25 mouse cellular contexts compared by ENCODE assay signal in the genomic region with DNA sequence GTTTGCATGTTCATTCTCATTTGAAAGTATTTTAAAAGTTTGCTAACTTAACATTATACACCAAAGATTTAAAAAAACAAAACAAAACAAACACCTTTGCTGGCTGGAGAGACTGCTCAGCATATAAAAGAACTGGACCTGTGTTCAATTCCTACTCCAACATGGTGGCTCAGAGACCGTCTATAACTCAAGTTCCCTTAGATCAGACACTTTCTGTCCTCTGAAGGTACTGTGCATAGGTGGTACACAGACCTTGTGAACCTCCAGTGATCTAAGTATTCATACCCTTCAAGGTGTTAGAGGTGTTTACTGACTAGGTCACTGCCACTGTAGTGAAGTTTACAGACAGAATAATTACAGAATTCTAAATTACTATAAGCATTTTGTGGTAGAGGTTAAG. TPM values are rescaled to one million over a fixed set of nuclear protein-coding genes. Genes with fewer than 3 reads are reported as not detected.
A peak's percentile ranks its signal among the peaks of the same experiment; 100 is the strongest.
DNase-seq lines count a peak whose midpoint lies in the region; ATAC-seq and TF ChIP-seq lines count a peak whose summit lies in the region.
"Had no signal": no experiment of that assay in that cellular context is flagged by ENCODE, and none has a peak within 500 bp of the region (broad histone marks: within the 10 kb centered on the region; RNA-seq: fewer than 3 reads in every experiment).

No protein-coding gene starts in this region.

- no peaks in the 10 kb centered on the region for H3K36me3 ChIP-seq in intestine, embryonic 16.5 days (ENCODE audit: control insufficient read depth, insufficient read depth, low read length)
- H3K36me3 ChIP-seq in intestine, embryonic 15.5 days, result no peaks in the 10 kb centered on the region
- no peaks in the 10 kb centered on the region for H3K36me3 ChIP-seq in midbrain, embryonic 11.5 days (ENCODE audit: control insufficient read depth, insufficient read depth, low read length)
- H3K36me3 ChIP-seq in midbrain, postnatal 0 days (ENCODE audit: insufficient read depth, low read length), result no peaks in the 10 kb centered on the region
- no peaks in the 10 kb centered on the region for H3K36me3 ChIP-seq in intestine, postnatal 0 days (ENCODE audit: control insufficient read depth, insufficient read depth)
- no peaks in the 10 kb centered on the region for H3K36me3 ChIP-seq in small intestine, adult 2 months (ENCODE audit: control insufficient read depth, insufficient read depth, low read length)

- peak; percentile 81 for DNase-seq in midbrain, embryonic 11.5 days (ENCODE audit: low spot score, missing footprints)
- DNase-seq in midbrain, postnatal 0 days (ENCODE audit: low spot score), result no peak
- DNase-seq in adrenal gland, adult (ENCODE audit: inconsistent age in 2 of 2, low spot score in 1 of 2), result no peak
- DNase-seq in retina, embryonic 14.5 days (ENCODE audit: low spot score), result no peak
- DNase-seq: adrenal gland, adult 2 months; adrenal gland, adult 8-10 months; adrenal gland, postnatal 10 days; adrenal gland, postnatal 14 days; adrenal gland, postnatal 25 days; adrenal gland, postnatal 36 days; B cell, adult 2 months; cerebellum, adult 11 months; cerebellum, adult 11-12 months; cerebellum, adult 18-20 months had no signal

- H3K27ac ChIP-seq in intestine, embryonic 16.5 days (ENCODE audit: low read length), result peak overlapping the region; percentile 39; the same call in 1 of the 2 replicates
- no peak overlapping the region for H3K27ac ChIP-seq in intestine, embryonic 15.5 days
- H3K27ac ChIP-seq in midbrain, embryonic 11.5 days (ENCODE audit: low read depth, low read length), result no peak overlapping the region
- H3K27ac ChIP-seq in midbrain, postnatal 0 days (ENCODE audit: low read depth, low read length), result no peak overlapping the region
- no peak overlapping the region; the same call in 1 of the 2 replicates for H3K27ac ChIP-seq in intestine, postnatal 0 days (ENCODE audit: low read depth, low read length)
- peak overlapping the region; percentile 56 for H3K27ac ChIP-seq in small intestine, adult 2 months (ENCODE audit: insufficient read depth, low read depth, low read length)

- WGBS in intestine, embryonic 16.5 days, result 82% methylated on average over 1 of the region's 1 CpGs
- WGBS in intestine, embryonic 15.5 days, result 69% methylated on average over 1 of the region's 1 CpGs
- 92% methylated on average over 1 of the region's 1 CpGs for WGBS in midbrain, embryonic 11.5 days
- 89% methylated on average over 1 of the region's 1 CpGs for WGBS in midbrain, postnatal 0 days
- WGBS in intestine, postnatal 0 days, result 31% methylated on average over 1 of the region's 1 CpGs
- 44% methylated on average over 1 of the region's 1 CpGs for WGBS in small intestine, adult 2 months

- H3K9ac ChIP-seq in intestine, embryonic 16.5 days (ENCODE audit: low read depth, low read length), result no peak overlapping the region
- no peak overlapping the region for H3K9ac ChIP-seq in intestine, embryonic 15.5 days
- no peak overlapping the region for H3K9ac ChIP-seq in midbrain, embryonic 11.5 days (ENCODE audit: low read length)
- no peak overlapping the region for H3K9ac ChIP-seq in midbrain, postnatal 0 days (replicated peaks; ENCODE audit: low read length, poor library complexity, severe bottlenecking)
- H3K9ac ChIP-seq in intestine, postnatal 0 days (ENCODE audit: low read depth, low read length), result no peak overlapping the region

- peak; percentile 52 for ATAC-seq in intestine, embryonic 16.5 days
- no peak for ATAC-seq in intestine, embryonic 15.5 days
- ATAC-seq in midbrain, embryonic 11.5 days (ENCODE audit: low FRiP score), result no peak
- no peak for ATAC-seq in midbrain, postnatal 0 days (ENCODE audit: low FRiP score)
- 0 out of 2 replicates have a peak, but pooled peaks have one; percentile 23 for ATAC-seq in intestine, postnatal 0 days
- ATAC-seq: activated CD4-positive, CD25-positive, alpha-beta regulatory T cell, adult 4 months; CD4-positive, CD25-positive, alpha-beta regulatory T cell, adult 4 months; Patski had no signal

- H3K4me2 ChIP-seq in intestine, embryonic 16.5 days (ENCODE audit: low read depth, low read length), result no peak overlapping the region
- no peak overlapping the region for H3K4me2 ChIP-seq in intestine, embryonic 15.5 days (replicated peaks)
- no peak overlapping the region for H3K4me2 ChIP-seq in midbrain, embryonic 11.5 days
- H3K4me2 ChIP-seq in midbrain, postnatal 0 days (ENCODE audit: low read depth, low read length, poor library complexity, severe bottlenecking), result no peak overlapping the region
- 0 out of 2 replicates have a peak overlapping the region, but pooled peaks have one; percentile 21 for H3K4me2 ChIP-seq in intestine, postnatal 0 days (replicated peaks; ENCODE audit: low read depth)

- no peak for TF ChIP-seq CTCF in midbrain, postnatal 0 days (IDR thresholded peaks at IDR 0.05)
- no peak for TF ChIP-seq CTCF in intestine, postnatal 0 days (IDR thresholded peaks at IDR 0.05; ENCODE audit: low read depth)
- no peak for TF ChIP-seq CTCF in small intestine, adult 2 months (IDR thresholded peaks at IDR 0.05; ENCODE audit: extremely low read depth, insufficient read length, insufficient replicate concordance, low read depth, low read length)

- H3K4me1 ChIP-seq in intestine, embryonic 16.5 days (ENCODE audit: control insufficient read depth, insufficient read depth, low read length), result peaks cover 11% of the 10 kb centered on the region; the same call in 1 of the 2 replicates
- H3K4me1 ChIP-seq in intestine, embryonic 15.5 days (replicated peaks), result 0 out of 2 replicates have a peak, but pooled peaks cover 5% of the 10 kb centered on the region
- H3K4me1 ChIP-seq in midbrain, embryonic 11.5 days (ENCODE audit: control insufficient read depth, insufficient read depth, low read length), result 0 out of 2 replicates have a peak, but pooled peaks cover 2% of the 10 kb centered on the region
- no peaks in the 10 kb centered on the region for H3K4me1 ChIP-seq in midbrain, postnatal 0 days (ENCODE audit: insufficient read depth, low read length)
- no peaks in the 10 kb centered on the region for H3K4me1 ChIP-seq in intestine, postnatal 0 days (replicated peaks; ENCODE audit: control insufficient read depth, insufficient read depth, low read length)
- peaks cover 8% of the 10 kb centered on the region; the same call in 1 of the 2 replicates for H3K4me1 ChIP-seq in small intestine, adult 2 months (ENCODE audit: control insufficient read depth, insufficient read depth, insufficient read length, low read length)

- no peaks in the 10 kb centered on the region for H3K27me3 ChIP-seq in intestine, embryonic 16.5 days (replicated peaks; ENCODE audit: control insufficient read depth, insufficient read depth, low read length)
- no peaks in the 10 kb centered on the region for H3K27me3 ChIP-seq in intestine, embryonic 15.5 days (replicated peaks)
- H3K27me3 ChIP-seq in midbrain, embryonic 11.5 days (ENCODE audit: control insufficient read depth, insufficient read depth, low read length), result no peaks in the 10 kb centered on the region
- no peaks in the 10 kb centered on the region for H3K27me3 ChIP-seq in midbrain, postnatal 0 days (ENCODE audit: insufficient read depth, low read length)
- no peaks in the 10 kb centered on the region for H3K27me3 ChIP-seq in intestine, postnatal 0 days (replicated peaks; ENCODE audit: control insufficient read depth, insufficient read depth, low read length)
- no peaks in the 10 kb centered on the region for H3K27me3 ChIP-seq in small intestine, adult 2 months (ENCODE audit: control insufficient read depth, insufficient read depth, low read length)
- H3K27me3 ChIP-seq: CH12.LX, Patski had no signal

- no peak overlapping the region for H3K4me3 ChIP-seq in intestine, embryonic 16.5 days (ENCODE audit: low read length)
- H3K4me3 ChIP-seq in intestine, embryonic 15.5 days (replicated peaks), result no peak overlapping the region
- H3K4me3 ChIP-seq in midbrain, embryonic 11.5 days (ENCODE audit: low read depth, low read length), result no peak overlapping the region
- H3K4me3 ChIP-seq in midbrain, postnatal 0 days (ENCODE audit: low read depth, low read length), result no peak overlapping the region
- H3K4me3 ChIP-seq in intestine, postnatal 0 days (ENCODE audit: low read depth, low read length), result no peak overlapping the region
- no peak overlapping the region for H3K4me3 ChIP-seq in small intestine, adult 2 months (ENCODE audit: low read depth, low read length)

- H3K9me3 ChIP-seq in intestine, embryonic 16.5 days (ENCODE audit: control insufficient read depth, low read length), result no peaks in the 10 kb centered on the region
- no peaks in the 10 kb centered on the region for H3K9me3 ChIP-seq in intestine, embryonic 15.5 days
- no peaks in the 10 kb centered on the region for H3K9me3 ChIP-seq in midbrain, embryonic 11.5 days (ENCODE audit: control insufficient read depth, low read length)
- no peaks in the 10 kb centered on the region for H3K9me3 ChIP-seq in midbrain, postnatal 0 days (ENCODE audit: low read length)
- no peaks in the 10 kb centered on the region for H3K9me3 ChIP-seq in intestine, postnatal 0 days (ENCODE audit: control insufficient read depth)
- H3K9me3 ChIP-seq: G1E had no signal

- no peak for TF ChIP-seq POLR2A in small intestine, adult 2 months (IDR thresholded peaks at IDR 0.05; ENCODE audit: low read depth, low read length)

RNA-seq across cellular contexts. Expression of gene Larp4, which starts 9.4 kb away (rescaled TPM):
- 42.8 and 43.8 TPM in 2 replicates for polyA plus RNA-seq in intestine, embryonic 16.5 days (2015; fragmentation: Nextera tagmentation; extraction: Ambion mirVana)
- 40.5 and 46.4 TPM in 2 replicates for polyA plus RNA-seq in intestine, embryonic 15.5 days (2015; fragmentation: Nextera tagmentation; extraction: Ambion mirVana)
- polyA plus RNA-seq in midbrain, embryonic 11.5 days (2014; fragmentation: Nextera tagmentation; extraction: Ambion mirVana), result 36.9 and 41.8 TPM in 2 replicates
- 52.2 and 73.5 TPM in 2 replicates for total RNA-seq in midbrain, postnatal 0 days (2014; rRNA removed)
- 17.2 and 19.6 TPM in 2 replicates for polyA plus RNA-seq in midbrain, postnatal 0 days (2015; fragmentation: Nextera tagmentation; extraction: Ambion mirVana)
- polyA plus RNA-seq in intestine, postnatal 0 days (2015; fragmentation: Nextera tagmentation; extraction: Ambion mirVana), result 29.7 and 32.5 TPM in 2 replicates
- 25.9 and 30.7 TPM in 2 replicates for polyA plus RNA-seq in small intestine, adult 2 months (2012; rRNA removed)

RNA-seq across cellular contexts. Expression of gene Fam186a, which starts 12.4 kb away (rescaled TPM):
- polyA plus RNA-seq in intestine, embryonic 16.5 days (2015; fragmentation: Nextera tagmentation; extraction: Ambion mirVana), result not detected in 2 replicates
- not detected in 2 replicates for polyA plus RNA-seq in intestine, embryonic 15.5 days (2015; fragmentation: Nextera tagmentation; extraction: Ambion mirVana)
- polyA plus RNA-seq in midbrain, embryonic 11.5 days (2014; fragmentation: Nextera tagmentation; extraction: Ambion mirVana), result not detected in 2 replicates
- not detected in 2 replicates for total RNA-seq in midbrain, postnatal 0 days (2014; rRNA removed)
- polyA plus RNA-seq in midbrain, postnatal 0 days (2015; fragmentation: Nextera tagmentation; extraction: Ambion mirVana), result not detected in 2 replicates
- polyA plus RNA-seq in intestine, postnatal 0 days (2015; fragmentation: Nextera tagmentation; extraction: Ambion mirVana), result not detected in 2 replicates
- polyA plus RNA-seq in small intestine, adult 2 months (2012; rRNA removed), result not detected in 2 replicates
- total RNA-seq: CH12.LX, MEL had no signal
- polyA plus RNA-seq: activated CD4-positive, CD25-positive, alpha-beta regulatory T cell, adult 4 months; C2C12; CD4-positive, CD25-positive, alpha-beta regulatory T cell, adult 4 months; G1E; Patski had no signal

RNA-seq across cellular contexts. Expression of gene Dip2b, which starts 59.2 kb away (rescaled TPM):
- polyA plus RNA-seq in intestine, embryonic 16.5 days (2015; fragmentation: Nextera tagmentation; extraction: Ambion mirVana), result 5.6 and 6.3 TPM in 2 replicates
- 7.6 and 8.1 TPM in 2 replicates for polyA plus RNA-seq in intestine, embryonic 15.5 days (2015; fragmentation: Nextera tagmentation; extraction: Ambion mirVana)
- 22.3 and 23.9 TPM in 2 replicates for polyA plus RNA-seq in midbrain, embryonic 11.5 days (2014; fragmentation: Nextera tagmentation; extraction: Ambion mirVana)
- total RNA-seq in midbrain, postnatal 0 days (2014; rRNA removed), result 44.1 and 44.8 TPM in 2 replicates
- 8.0 and 10.5 TPM in 2 replicates for polyA plus RNA-seq in midbrain, postnatal 0 days (2015; fragmentation: Nextera tagmentation; extraction: Ambion mirVana)
- polyA plus RNA-seq in intestine, postnatal 0 days (2015; fragmentation: Nextera tagmentation; extraction: Ambion mirVana), result 4.9 and 5.0 TPM in 2 replicates
- 3.8 and 5.8 TPM in 2 replicates for polyA plus RNA-seq in small intestine, adult 2 months (2012; rRNA removed)

Comparison
In these comparisons a context has a peak if more than half of its experiments do, and no peak if none do; other contexts are left out.
1. ATAC-seq: peak in intestine, embryonic 16.5 days (single experiment) and intestine, postnatal 0 days (single experiment); none in intestine, embryonic 15.5 days (single experiment), midbrain, embryonic 11.5 days (single experiment) and midbrain, postnatal 0 days (single experiment).
2. H3K27ac ChIP-seq: peak in intestine, embryonic 16.5 days (single experiment) and small intestine, adult 2 months (single experiment); none in intestine, embryonic 15.5 days (single experiment), midbrain, embryonic 11.5 days (single experiment), midbrain, postnatal 0 days (single experiment) and intestine, postnatal 0 days (single experiment).